Mouse (Mus musculus): ENCODE results near the gene Iqgap2. TPM values are rescaled to one million over a fixed set of nuclear protein-coding genes. Genes with fewer than 3 reads are reported as not detected.

Gene Iqgap2
- polyA plus RNA-seq, 1 experiment from 2014 or later, result 4.0 TPM

- 83% methylated on average over 4 of the region's 4 CpGs for WGBS
- no peaks in the 10 kb centered on the region for H3K9me3 ChIP-seq (ENCODE audit: control insufficient read depth, low read length)
- ATAC-seq, result no peak
- no peak overlapping the region for H3K4me3 ChIP-seq (replicated peaks; ENCODE audit: low read length)
- H3K36me3 ChIP-seq (ENCODE audit: control insufficient read depth, insufficient read depth), result no peaks in the 10 kb centered on the region
- H3K27ac ChIP-seq (ENCODE audit: low read length), result no peak overlapping the region
- H3K4me2 ChIP-seq (ENCODE audit: low read length), result no peak overlapping the region
- 0 out of 2 replicates have a peak, but pooled peaks cover 3% of the 10 kb centered on the region for H3K4me1 ChIP-seq (replicated peaks; ENCODE audit: control insufficient read depth, insufficient read depth, low read length)
- no peaks in the 10 kb centered on the region for H3K27me3 ChIP-seq (replicated peaks; ENCODE audit: control insufficient read depth, insufficient read depth, low read length)
- no peak overlapping the region for H3K9ac ChIP-seq (replicated peaks; ENCODE audit: low read depth, low read length)
These were observed 244.5 kb downstream of the Iqgap2 start for GRCm38 (mm10) chr13:95647248-95647647.

DNA sequence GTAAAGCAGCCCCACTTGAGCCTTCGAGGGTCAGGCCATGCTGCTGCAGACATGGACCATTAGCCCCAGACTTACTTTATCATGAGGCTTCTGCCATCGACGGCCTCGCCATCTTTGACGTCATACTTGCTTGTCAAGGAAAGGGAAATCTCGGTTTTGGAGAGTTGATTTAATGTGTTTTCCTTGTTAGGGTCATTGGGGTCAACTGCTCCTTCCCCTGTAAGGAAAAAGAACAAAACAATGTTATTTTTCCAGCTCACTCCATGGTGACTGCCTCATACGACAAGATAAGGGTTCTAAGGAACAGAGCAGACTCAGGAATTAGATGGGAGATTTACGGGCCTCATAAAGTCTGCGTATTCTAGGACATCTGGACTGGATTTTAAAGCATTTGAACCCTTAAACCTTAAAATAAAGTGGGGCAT is 245.0 kb downstream of the Iqgap2 start:
- WGBS, result 86% methylated on average over 9 of the region's 9 CpGs
- Histone ChIP-seq H3K36me3 (ENCODE audit: control insufficient read depth, insufficient read depth) (no peaks in the 10 kb centered on the region), H3K4me2 (ENCODE audit: low read length) (no peak overlapping the region), H3K4me1 (replicated peaks; ENCODE audit: control insufficient read depth, insufficient read depth, low read length) (0 out of 2 replicates have a peak, but pooled peaks cover 3% of the 10 kb centered on the region), H3K4me3 (replicated peaks; ENCODE audit: low read length) (no peak overlapping the region), H3K27ac (ENCODE audit: low read length) (no peak overlapping the region), H3K9ac (replicated peaks; ENCODE audit: low read depth, low read length) (no peak overlapping the region), H3K9me3 (ENCODE audit: control insufficient read depth, low read length) (no peaks in the 10 kb centered on the region), H3K27me3 (replicated peaks; ENCODE audit: control insufficient read depth, insufficient read depth, low read length) (no peaks in the 10 kb centered on the region)
- ATAC-seq, result no peak

- no peak overlapping the region for H3K4me3 ChIP-seq (replicated peaks; ENCODE audit: low read length)
- H3K36me3 ChIP-seq (ENCODE audit: control insufficient read depth, insufficient read depth), result no peaks in the 10 kb centered on the region
- no peak overlapping the region for H3K4me2 ChIP-seq (ENCODE audit: low read length)
- H3K27me3 ChIP-seq (replicated peaks; ENCODE audit: control insufficient read depth, insufficient read depth, low read length), result no peaks in the 10 kb centered on the region
- no peaks in the 10 kb centered on the region for H3K9me3 ChIP-seq (ENCODE audit: control insufficient read depth, low read length)
- 73% methylated on average over 7 of the region's 7 CpGs for WGBS
- no peak overlapping the region for H3K27ac ChIP-seq (ENCODE audit: low read length)
- no peak for ATAC-seq
- H3K4me1 ChIP-seq (replicated peaks; ENCODE audit: control insufficient read depth, insufficient read depth, low read length), result peaks cover 13% of the 10 kb centered on the region
- no peak overlapping the region for H3K9ac ChIP-seq (replicated peaks; ENCODE audit: low read depth, low read length)
These were observed 248.0 kb downstream of the Iqgap2 start for GRCm38 (mm10) chr13:95643740-95644139.

- Histone ChIP-seq H3K4me1 (replicated peaks; ENCODE audit: control insufficient read depth, insufficient read depth, low read length) (peaks cover 13% of the 10 kb centered on the region), H3K9ac (replicated peaks; ENCODE audit: low read depth, low read length) (no peak overlapping the region), H3K27ac (ENCODE audit: low read length) (no peak overlapping the region), H3K4me2 (ENCODE audit: low read length) (no peak overlapping the region), H3K36me3 (ENCODE audit: control insufficient read depth, insufficient read depth) (no peaks in the 10 kb centered on the region), H3K4me3 (replicated peaks; ENCODE audit: low read length) (no peak overlapping the region), H3K9me3 (ENCODE audit: control insufficient read depth, low read length) (no peaks in the 10 kb centered on the region), H3K27me3 (replicated peaks; ENCODE audit: control insufficient read depth, insufficient read depth, low read length) (no peaks in the 10 kb centered on the region)
- 90% methylated on average over 17 of the region's 17 CpGs for WGBS
- no peak for ATAC-seq
These were observed 250.4 kb downstream of the Iqgap2 start for GRCm38 (mm10) chr13:95641061-95641986.

DNA sequence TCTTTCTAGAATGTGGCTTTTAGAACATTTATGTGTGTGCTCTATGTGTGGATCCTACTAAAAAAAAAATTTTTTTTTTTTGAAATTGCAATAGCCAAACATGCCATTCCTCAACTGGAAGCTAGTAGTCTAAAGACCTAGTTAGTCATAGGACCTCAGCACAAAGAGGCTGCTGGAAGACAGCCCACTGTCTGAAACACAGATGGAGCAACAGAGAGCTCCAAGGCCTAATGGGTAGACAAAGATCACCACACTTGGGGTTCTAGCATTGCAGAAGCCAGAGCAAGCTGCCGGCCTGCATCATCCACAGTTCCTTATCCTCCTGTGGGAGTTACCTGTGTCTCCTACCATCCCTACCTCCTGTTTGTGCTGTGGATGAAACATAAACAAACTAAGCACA is 251.3 kb downstream of the Iqgap2 start:
- 95% methylated on average over 1 of the region's 1 CpGs for WGBS
- Histone ChIP-seq H3K9ac (replicated peaks; ENCODE audit: low read depth, low read length) (no peak overlapping the region), H3K36me3 (ENCODE audit: control insufficient read depth, insufficient read depth) (no peaks in the 10 kb centered on the region), H3K9me3 (ENCODE audit: control insufficient read depth, low read length) (no peaks in the 10 kb centered on the region), H3K4me3 (replicated peaks; ENCODE audit: low read length) (no peak overlapping the region), H3K4me2 (ENCODE audit: low read length) (no peak overlapping the region), H3K4me1 (replicated peaks; ENCODE audit: control insufficient read depth, insufficient read depth, low read length) (peaks cover 13% of the 10 kb centered on the region), H3K27me3 (replicated peaks; ENCODE audit: control insufficient read depth, insufficient read depth, low read length) (no peaks in the 10 kb centered on the region), H3K27ac (ENCODE audit: low read length) (no peak overlapping the region)
- ATAC-seq, result no peak

GRCm38 (mm10) chr13:95639336-95640116 is 252.2 kb downstream of the Iqgap2 start:
- no peaks in the 10 kb centered on the region for H3K36me3 ChIP-seq (ENCODE audit: control insufficient read depth, insufficient read depth)
- H3K9ac ChIP-seq (replicated peaks; ENCODE audit: low read depth, low read length), result no peak overlapping the region
- no peak overlapping the region for H3K4me3 ChIP-seq (replicated peaks; ENCODE audit: low read length)
- peaks cover 13% of the 10 kb centered on the region for H3K4me1 ChIP-seq (replicated peaks; ENCODE audit: control insufficient read depth, insufficient read depth, low read length)
- ATAC-seq, result peak; percentile 65
- 48% methylated on average over 15 of the region's 15 CpGs for WGBS
- no peaks in the 10 kb centered on the region for H3K27me3 ChIP-seq (replicated peaks; ENCODE audit: control insufficient read depth, insufficient read depth, low read length)
- no peaks in the 10 kb centered on the region for H3K9me3 ChIP-seq (ENCODE audit: control insufficient read depth, low read length)
- no peak overlapping the region for H3K27ac ChIP-seq (ENCODE audit: low read length)
- H3K4me2 ChIP-seq (ENCODE audit: low read length), result no peak overlapping the region

- no peak overlapping the region for H3K4me2 ChIP-seq (ENCODE audit: low read length)
- no peaks in the 10 kb centered on the region for H3K36me3 ChIP-seq (ENCODE audit: control insufficient read depth, insufficient read depth)
- 32% methylated on average over 5 of the region's 5 CpGs for WGBS
- peaks cover 13% of the 10 kb centered on the region for H3K4me1 ChIP-seq (replicated peaks; ENCODE audit: control insufficient read depth, insufficient read depth, low read length)
- 0 out of 2 replicates have a peak, but pooled peaks have one; percentile 47 for ATAC-seq
- H3K9me3 ChIP-seq (ENCODE audit: control insufficient read depth, low read length), result no peaks in the 10 kb centered on the region
- no peaks in the 10 kb centered on the region for H3K27me3 ChIP-seq (replicated peaks; ENCODE audit: control insufficient read depth, insufficient read depth, low read length)
- H3K27ac ChIP-seq (ENCODE audit: low read length), result no peak overlapping the region
- H3K9ac ChIP-seq (replicated peaks; ENCODE audit: low read depth, low read length), result no peak overlapping the region
- H3K4me3 ChIP-seq (replicated peaks; ENCODE audit: low read length), result no peak overlapping the region
These were observed 252.8 kb downstream of the Iqgap2 start for GRCm38 (mm10) chr13:95638894-95639293.

- H3K9ac ChIP-seq (replicated peaks; ENCODE audit: low read depth, low read length), result no peak overlapping the region
- H3K4me1 ChIP-seq (replicated peaks; ENCODE audit: control insufficient read depth, insufficient read depth, low read length), result peaks cover 10% of the 10 kb centered on the region
- no peaks in the 10 kb centered on the region for H3K36me3 ChIP-seq (ENCODE audit: control insufficient read depth, insufficient read depth)
- ATAC-seq, result no peak
- no peak overlapping the region for H3K27ac ChIP-seq (ENCODE audit: low read length)
- no peak overlapping the region for H3K4me3 ChIP-seq (replicated peaks; ENCODE audit: low read length)
- no peaks in the 10 kb centered on the region for H3K9me3 ChIP-seq (ENCODE audit: control insufficient read depth, low read length)
- no peaks in the 10 kb centered on the region for H3K27me3 ChIP-seq (replicated peaks; ENCODE audit: control insufficient read depth, insufficient read depth, low read length)
- WGBS, result 86% methylated on average over 10 of the region's 10 CpGs
- no peak overlapping the region for H3K4me2 ChIP-seq (ENCODE audit: low read length)
These were observed 254.0 kb downstream of the Iqgap2 start for GRCm38 (mm10) chr13:95637737-95638136.

DNA sequence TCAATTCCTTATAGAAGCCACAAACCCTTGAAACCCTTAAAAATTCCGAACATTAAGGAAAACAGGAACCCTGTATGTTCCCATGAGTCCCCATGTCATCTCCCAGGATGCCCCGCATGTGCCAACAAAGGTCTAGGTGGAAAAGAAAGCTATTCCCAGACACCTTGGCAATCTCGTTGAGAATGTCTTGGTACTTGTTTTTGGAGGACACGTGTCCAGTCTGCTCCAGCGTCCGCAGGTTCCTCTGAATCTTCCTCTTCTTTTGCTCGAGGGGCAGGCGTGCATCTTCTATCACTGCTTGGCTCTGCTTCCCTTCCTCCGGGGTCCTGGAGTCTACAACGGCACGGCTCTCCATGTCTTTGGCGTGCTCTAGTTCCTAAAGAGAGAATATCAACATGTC is 256.4 kb downstream of the Iqgap2 start:
- WGBS, result 96% methylated on average over 12 of the region's 12 CpGs
- H3K27me3 ChIP-seq (replicated peaks; ENCODE audit: control insufficient read depth, insufficient read depth, low read length), result no peaks in the 10 kb centered on the region
- peaks cover 10% of the 10 kb centered on the region for H3K4me1 ChIP-seq (replicated peaks; ENCODE audit: control insufficient read depth, insufficient read depth, low read length)
- no peak overlapping the region for H3K27ac ChIP-seq (ENCODE audit: low read length)
- no peaks in the 10 kb centered on the region for H3K9me3 ChIP-seq (ENCODE audit: control insufficient read depth, low read length)
- no peak for ATAC-seq
- H3K4me2 ChIP-seq (ENCODE audit: low read length), result no peak overlapping the region
- no peak overlapping the region for H3K9ac ChIP-seq (replicated peaks; ENCODE audit: low read depth, low read length)
- H3K36me3 ChIP-seq (ENCODE audit: control insufficient read depth, insufficient read depth), result no peaks in the 10 kb centered on the region
- H3K4me3 ChIP-seq (replicated peaks; ENCODE audit: low read length), result no peak overlapping the region
